Mouse (Mus musculus) B cell, adult 2 months (primary cell): ENCODE results near the gene Agbl4.

Experiments
- DNase-seq, 2 experiments: peaks; one replicate each; pipeline ENCODE4 v3.0.0; 2022

Agbl4 gene

GRCm38 (mm10) chr4:111683843-111684242, 1286.4 kb downstream of the Agbl4 start:
- DNase-seq: no peak

GRCm38 (mm10) chr4:111685951-111686350, 1288.5 kb downstream of the Agbl4 start:
- no peak for DNase-seq

GRCm38 (mm10) chr4:111686951-111687350, 1289.5 kb downstream of the Agbl4 start:
- peak; percentile 46 to 48 for DNase-seq

GRCm38 (mm10) chr4:111687613-111688012, 1290.2 kb downstream of the Agbl4 start:
- peak; percentile 78 to 79 for DNase-seq

GRCm38 (mm10) chr4:111691057-111691543, 1293.6 kb downstream of the Agbl4 start:
- DNase-seq: no peak

- DNase-seq: no peak
Observed at GRCm38 (mm10) chr4:111701381-111701780, 1303.9 kb downstream of the Agbl4 start.

- no peak for DNase-seq
Observed at GRCm38 (mm10) chr4:111704126-111704525, 1306.7 kb downstream of the Agbl4 start.

- DNase-seq: no peak
Observed at GRCm38 (mm10) chr4:111704975-111705374, 1307.5 kb downstream of the Agbl4 start.
